Mouse (Mus musculus) liver, embryonic 11.5 days (tissue): ENCODE data around the gene Hdac9. TPM values are rescaled to one million over a fixed set of nuclear protein-coding genes. Genes with fewer than 3 reads are reported as not detected.

Experiments
- ATAC-seq: fragments of 200-750 bp; cut with Nextera tagmentation; replicated peaks from 2 replicates; pipeline ENCODE4 v1.8.0; 2017; ENCODE audit warnings: moderate number of reproducible peaks, mild to moderate bottlenecking, moderate TSS enrichment, moderate library complexity; ENCODE audit not compliant: low FRiP score
- DNase-seq: peaks from one replicate; pipeline ENCODE4 v3.0.0-alpha.2; 2017; ENCODE audit warnings: low spot score
- H3K27ac ChIP-seq: fragments of 300-500 bp; sonication (generic); 2 replicates; pipeline ENCODE4 v1.5.1; 2014; ENCODE audit warnings: mild to moderate bottlenecking, low read depth, low read length, control low read depth
- H3K27me3 ChIP-seq: fragments of 300-500 bp; sonication (generic); replicated peaks from 2 replicates; pipeline ENCODE4 v1.6.1; 2014; ENCODE audit warnings: low read length, mixed read lengths; ENCODE audit not compliant: control insufficient read depth, insufficient read depth
- H3K36me3 ChIP-seq: fragments of 300-500 bp; sonication (generic); 2 replicates; pipeline ENCODE4 v1.6.1; 2014; ENCODE audit warnings: mild to moderate bottlenecking, low read length, moderate library complexity, mixed read lengths; ENCODE audit not compliant: control insufficient read depth, insufficient read depth
- H3K4me1 ChIP-seq: fragments of 300-500 bp; sonication (generic); replicated peaks from 2 replicates; pipeline ENCODE4 v1.6.1; 2014; ENCODE audit warnings: low read length, mixed read lengths; ENCODE audit not compliant: control insufficient read depth, insufficient read depth
- H3K4me2 ChIP-seq: fragments of 300-500 bp; sonication (generic); 2 replicates; pipeline ENCODE4 v1.6.1; 2014; ENCODE audit warnings: mild to moderate bottlenecking, control low read depth, moderate library complexity
- H3K4me3 ChIP-seq: fragments of 300-500 bp; sonication (generic); 2 replicates; pipeline ENCODE4 v1.5.1; 2014; ENCODE audit warnings: low read depth, low read length, control low read depth
- H3K9ac ChIP-seq: fragments of 300-500 bp; sonication (generic); 2 replicates; pipeline ENCODE4 v1.6.1; 2014; ENCODE audit warnings: low read depth, low read length, control low read depth
- H3K9me3 ChIP-seq: fragments of 300-500 bp; sonication (generic); 2 replicates; pipeline ENCODE4 v1.6.1; 2016; ENCODE audit warnings: low read length, inconsistent platforms, mixed read lengths; ENCODE audit not compliant: control insufficient read depth
- WGBS: fragments of 180-500 bp; shearing (Covaris S2); extraction: QIAGEN DNeasy Blood & Tissue Kit; methylation state at CpG from one replicate; pipeline ENCODE4 v1.1.7; 2014; 5-methylcytosine and 5-hydroxymethylcytosine counted together
- polyA plus RNA-seq: library from polyadenylated mRNA; unstranded; fragments of >200 nt; fragmentation: Nextera tagmentation; extraction: Ambion mirVana; gene quantifications from 2 replicates; pipeline ENCODE4 v1.2.1, GENCODE M21; 2014

Gene Hdac9
- polyA plus RNA-seq, 1 experiment from 2014 or later: 3.5 TPM

GRCm38 (mm10) chr12:34338886-34339285, 578.0 kb downstream of the Hdac9 start:
- H3K4me1 ChIP-seq: no peaks in the 10 kb centered on the region
- no peak for DNase-seq
- no peaks in the 10 kb centered on the region for H3K36me3 ChIP-seq
- 56% methylated on average over 4 of the region's 4 CpGs for WGBS
- no peak for ATAC-seq
- no peak overlapping the region for H3K27ac ChIP-seq
- H3K9me3 ChIP-seq: no peaks in the 10 kb centered on the region
- H3K27me3 ChIP-seq: no peaks in the 10 kb centered on the region
- no peak overlapping the region for H3K4me2 ChIP-seq
- no peak overlapping the region for H3K4me3 ChIP-seq
- no peak overlapping the region for H3K9ac ChIP-seq

DNA sequence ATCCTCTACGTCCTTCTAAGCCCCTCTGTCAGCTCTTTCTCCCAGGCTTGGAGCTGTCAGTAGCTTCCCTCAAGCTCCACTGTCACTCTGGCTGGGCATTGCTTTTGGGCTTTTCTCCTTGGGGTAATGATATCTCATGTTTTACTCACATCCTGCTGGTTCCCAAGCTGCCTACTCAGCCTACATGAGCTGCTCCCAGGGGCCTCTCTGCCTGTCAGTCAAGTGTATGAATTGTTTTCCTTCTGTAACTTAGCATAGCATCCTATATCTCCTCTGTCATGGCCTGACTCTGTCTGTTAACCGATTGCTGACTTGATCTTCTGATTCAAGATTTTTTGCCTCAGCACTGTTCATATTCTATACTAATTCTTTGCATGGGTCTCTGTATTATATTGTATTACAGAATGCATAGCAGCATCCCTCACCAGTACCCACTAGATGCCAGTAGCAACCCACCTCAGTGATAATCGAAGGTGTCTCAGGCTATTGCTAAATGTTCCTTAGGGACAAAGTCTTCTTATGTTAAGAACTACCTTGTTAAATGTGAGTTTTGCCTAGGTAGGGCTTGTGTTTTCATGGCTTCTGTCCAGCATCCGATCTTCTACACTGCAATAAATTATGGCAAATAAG, 582.3 kb downstream of the Hdac9 start:
- no peaks in the 10 kb centered on the region for H3K4me1 ChIP-seq
- no peaks in the 10 kb centered on the region for H3K27me3 ChIP-seq
- ATAC-seq (no peak), DNase-seq (no peak)
- 67% methylated on average over 4 of the region's 4 CpGs for WGBS
- H3K9ac ChIP-seq: no peak overlapping the region
- H3K9me3 ChIP-seq: no peaks in the 10 kb centered on the region
- H3K4me2 ChIP-seq: no peak overlapping the region
- H3K4me3 ChIP-seq: no peak overlapping the region
- H3K27ac ChIP-seq: no peak overlapping the region
- H3K36me3 ChIP-seq: no peaks in the 10 kb centered on the region

GRCm38 (mm10) chr12:34332884-34333283, 584.0 kb downstream of the Hdac9 start:
- Histone ChIP-seq H3K27ac (no peak overlapping the region), H3K4me2 (no peak overlapping the region), H3K4me1 (no peaks in the 10 kb centered on the region), H3K9me3 (no peaks in the 10 kb centered on the region), H3K9ac (no peak overlapping the region), H3K36me3 (no peaks in the 10 kb centered on the region), H3K4me3 (no peak overlapping the region), H3K27me3 (no peaks in the 10 kb centered on the region)
- ATAC-seq (no peak), DNase-seq (no peak)
- 35% methylated on average over 4 of the region's 4 CpGs for WGBS

DNA sequence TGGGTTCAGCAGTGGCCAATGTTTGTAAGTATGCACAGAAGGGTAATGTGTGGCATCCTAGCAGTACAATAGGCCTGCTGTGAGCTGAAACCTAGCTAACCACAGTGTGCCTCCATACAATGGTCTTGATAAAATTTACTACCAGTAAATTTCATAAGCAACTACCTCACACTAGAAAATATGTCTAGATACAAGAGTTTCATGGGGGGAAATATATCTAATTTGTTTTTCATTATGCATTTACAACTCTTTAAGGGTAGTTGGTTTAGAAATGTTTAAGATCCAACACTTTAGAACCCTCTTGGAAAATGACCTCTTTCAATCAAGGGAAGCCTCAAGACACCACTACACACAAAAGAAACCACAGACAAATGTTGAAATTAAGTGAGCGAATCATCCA, 589.8 kb downstream of the Hdac9 start:
- Histone ChIP-seq H3K9me3 (no peaks in the 10 kb centered on the region), H3K4me1 (no peaks in the 10 kb centered on the region), H3K4me3 (no peak overlapping the region), H3K27ac (no peak overlapping the region), H3K27me3 (no peaks in the 10 kb centered on the region), H3K36me3 (no peaks in the 10 kb centered on the region), H3K9ac (no peak overlapping the region), H3K4me2 (no peak overlapping the region)
- WGBS: 92% methylated on average over 1 of the region's 1 CpGs
- ATAC-seq (no peak), DNase-seq (no peak)

DNA sequence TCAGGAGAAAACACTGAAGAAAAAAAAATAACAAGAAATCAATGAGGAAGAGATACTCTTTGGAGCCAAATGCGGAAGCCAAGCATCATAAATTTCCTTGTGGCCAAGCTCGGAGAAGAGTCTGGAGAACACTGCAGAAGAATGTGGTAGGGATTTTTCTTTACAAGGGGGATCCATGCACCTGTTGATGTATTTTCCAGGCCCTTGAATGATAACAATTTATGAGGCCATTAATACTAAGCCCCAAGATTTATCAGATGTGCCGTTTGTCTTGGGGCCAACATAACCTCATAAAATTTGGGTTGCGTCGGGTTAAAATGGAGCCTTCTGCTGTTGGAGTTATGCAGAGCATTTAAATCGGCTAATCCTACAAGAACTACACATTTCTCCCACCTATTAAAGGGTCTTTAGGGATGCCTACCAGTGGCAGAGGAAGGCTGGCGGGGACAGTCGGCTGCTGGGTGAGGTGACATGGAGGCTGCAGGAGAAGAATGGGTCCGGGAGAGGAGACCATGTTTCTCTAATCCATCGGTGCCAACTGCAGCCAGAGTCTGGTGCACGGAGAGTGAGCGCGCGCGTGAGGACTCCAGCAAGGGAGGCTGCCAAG, 604.7 kb downstream of the Hdac9 start:
- ATAC-seq (no peak), DNase-seq (no peak)
- Histone ChIP-seq H3K27me3 (no peaks in the 10 kb centered on the region), H3K27ac (no peak overlapping the region), H3K9me3 (no peaks in the 10 kb centered on the region), H3K4me1 (no peaks in the 10 kb centered on the region), H3K4me2 (no peak overlapping the region), H3K4me3 (no peak overlapping the region), H3K9ac (no peak overlapping the region), H3K36me3 (no peaks in the 10 kb centered on the region)
- WGBS: 83% methylated on average over 15 of the region's 15 CpGs

GRCm38 (mm10) chr12:34305453-34305852, 611.4 kb downstream of the Hdac9 start:
- no peaks in the 10 kb centered on the region for H3K4me1 ChIP-seq
- no peak overlapping the region for H3K4me2 ChIP-seq
- no peaks in the 10 kb centered on the region for H3K36me3 ChIP-seq
- H3K9me3 ChIP-seq: no peaks in the 10 kb centered on the region
- no peaks in the 10 kb centered on the region for H3K27me3 ChIP-seq
- H3K4me3 ChIP-seq: no peak overlapping the region
- H3K9ac ChIP-seq: no peak overlapping the region
- ATAC-seq (no peak), DNase-seq (no peak)
- WGBS: 37% methylated on average over 3 of the region's 3 CpGs
- H3K27ac ChIP-seq: no peak overlapping the region

- WGBS: 83% methylated on average over 7 of the region's 7 CpGs
- ATAC-seq (no peak), DNase-seq (no peak)
- H3K4me1 ChIP-seq: no peaks in the 10 kb centered on the region
- no peaks in the 10 kb centered on the region for H3K9me3 ChIP-seq
- H3K36me3 ChIP-seq: no peaks in the 10 kb centered on the region
- no peak overlapping the region for H3K9ac ChIP-seq
- no peak overlapping the region for H3K4me3 ChIP-seq
- no peak overlapping the region for H3K4me2 ChIP-seq
- no peaks in the 10 kb centered on the region for H3K27me3 ChIP-seq
- H3K27ac ChIP-seq: no peak overlapping the region
Measured at GRCm38 (mm10) chr12:34292346-34292745, 624.5 kb downstream of the Hdac9 start.

- H3K9ac ChIP-seq: no peak overlapping the region
- no peaks in the 10 kb centered on the region for H3K27me3 ChIP-seq
- no peak overlapping the region for H3K4me2 ChIP-seq
- H3K4me3 ChIP-seq: no peak overlapping the region
- WGBS: 70% methylated on average over 2 of the region's 2 CpGs
- H3K36me3 ChIP-seq: no peaks in the 10 kb centered on the region
- no peaks in the 10 kb centered on the region for H3K9me3 ChIP-seq
- H3K4me1 ChIP-seq: no peaks in the 10 kb centered on the region
- no peak overlapping the region for H3K27ac ChIP-seq
- ATAC-seq (no peak), DNase-seq (no peak)
Measured at GRCm38 (mm10) chr12:34287218-34287617, 629.7 kb downstream of the Hdac9 start.

DNA sequence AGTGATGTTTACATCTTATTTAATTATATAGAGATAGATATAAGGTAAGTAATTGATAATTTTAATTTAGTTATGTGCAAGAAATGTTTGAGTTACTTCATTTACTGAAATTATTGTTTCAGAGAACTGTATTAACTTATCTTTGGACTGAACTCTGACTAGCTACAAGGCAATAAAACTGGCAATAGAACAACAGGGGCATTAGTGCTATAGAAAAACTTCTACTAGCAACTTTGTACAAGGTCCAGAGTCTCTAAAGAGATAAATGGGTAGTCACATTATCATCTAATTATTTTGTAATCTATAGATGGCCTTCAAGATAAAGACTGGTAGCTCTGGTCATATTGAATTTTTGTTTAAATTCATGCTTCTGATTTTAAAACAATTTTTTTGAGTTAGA, 632.0 kb downstream of the Hdac9 start:
- DNase-seq: no peak
- H3K36me3 ChIP-seq: no peaks in the 10 kb centered on the region

More for the DNA sequence above, 632.0 kb downstream of the Hdac9 start:
- Histone ChIP-seq H3K9ac (no peak overlapping the region), H3K4me2 (no peak overlapping the region), H3K4me1 (no peaks in the 10 kb centered on the region), H3K4me3 (no peak overlapping the region), H3K27me3 (no peaks in the 10 kb centered on the region), H3K27ac (no peak overlapping the region), H3K9me3 (no peaks in the 10 kb centered on the region)
- no peak for ATAC-seq
